Mouse (Mus musculus): ENCODE measurements at regions not wholly inside any gene's neighbourhood (a gene's known extent, or its start where the extent isn't known, plus 50 kb on each side); places are given as distances from the start of the nearest gene placed in this dataset.
A peak's percentile ranks its signal among the peaks of the same experiment; 100 is the strongest.

GRCm38 (mm10) chr7:66593619-66594018 is 95.8 kb downstream of the Asb7 start:
- DNase-seq = no peak

- DNase-seq = no peak
Measured at GRCm38 (mm10) chr7:66591594-66592290, 97.7 kb downstream of the Asb7 start.

- no peak for DNase-seq
Measured at GRCm38 (mm10) chr7:66586511-66586910, 102.9 kb downstream of the Asb7 start.

- DNase-seq = no peak
Measured at GRCm38 (mm10) chr7:66580687-66581151, 108.7 kb downstream of the Asb7 start.

- no peak for DNase-seq
Measured at GRCm38 (mm10) chr7:66576261-66576660, 113.1 kb downstream of the Asb7 start.

GRCm38 (mm10) chr7:66571451-66571850 is 117.9 kb downstream of the Asb7 start:
- DNase-seq = no peak

GRCm38 (mm10) chr7:66547694-66548093 is 120.4 kb upstream of the Aldh1a3 start:
- DNase-seq = no peak

- DNase-seq = no peak
Measured at GRCm38 (mm10) chr7:66545184-66545583, 117.9 kb upstream of the Aldh1a3 start.

GRCm38 (mm10) chr7:66544352-66545053 is 117.2 kb upstream of the Aldh1a3 start:
- no peak for DNase-seq

GRCm38 (mm10) chr7:66532596-66532995 is 105.3 kb upstream of the Aldh1a3 start:
- DNase-seq = no peak

GRCm38 (mm10) chr7:66532048-66532447 is 104.7 kb upstream of the Aldh1a3 start:
- DNase-seq = no peak

- DNase-seq = no peak
Measured at GRCm38 (mm10) chr7:66531111-66531510, 103.8 kb upstream of the Aldh1a3 start.

- DNase-seq = peak; percentile 77
Measured at GRCm38 (mm10) chr7:66528881-66529280, 101.6 kb upstream of the Aldh1a3 start.

- DNase-seq = no peak
Measured at GRCm38 (mm10) chr7:66523959-66524358, 96.6 kb upstream of the Aldh1a3 start.

- DNase-seq = no peak
Measured at GRCm38 (mm10) chr7:66521522-66521921, 94.2 kb upstream of the Aldh1a3 start.

- DNase-seq = peak; percentile 34
Measured at GRCm38 (mm10) chr7:66516143-66516542, 88.8 kb upstream of the Aldh1a3 start.

GRCm38 (mm10) chr7:66513411-66513810 is 86.1 kb upstream of the Aldh1a3 start:
- no peak for DNase-seq

- DNase-seq = no peak
Measured at GRCm38 (mm10) chr7:66505734-66506133, 78.4 kb upstream of the Aldh1a3 start.

GRCm38 (mm10) chr7:66504519-66504918 is 77.2 kb upstream of the Aldh1a3 start:
- no peak for DNase-seq

GRCm38 (mm10) chr7:66501425-66501824 is 74.1 kb upstream of the Aldh1a3 start:
- no peak for DNase-seq

- DNase-seq = no peak
Measured at GRCm38 (mm10) chr7:66497480-66497879, 70.2 kb upstream of the Aldh1a3 start.

- DNase-seq = no peak
Measured at GRCm38 (mm10) chr7:66493216-66493885, 66.0 kb upstream of the Aldh1a3 start.

GRCm38 (mm10) chr7:66492748-66493147 is 65.4 kb upstream of the Aldh1a3 start:
- peak; percentile 82 for DNase-seq

Measured in adrenal gland, postnatal 10 days (tissue).